Comparison of ENCODE assay signal across 17 mouse cellular contexts in the genomic region with DNA sequence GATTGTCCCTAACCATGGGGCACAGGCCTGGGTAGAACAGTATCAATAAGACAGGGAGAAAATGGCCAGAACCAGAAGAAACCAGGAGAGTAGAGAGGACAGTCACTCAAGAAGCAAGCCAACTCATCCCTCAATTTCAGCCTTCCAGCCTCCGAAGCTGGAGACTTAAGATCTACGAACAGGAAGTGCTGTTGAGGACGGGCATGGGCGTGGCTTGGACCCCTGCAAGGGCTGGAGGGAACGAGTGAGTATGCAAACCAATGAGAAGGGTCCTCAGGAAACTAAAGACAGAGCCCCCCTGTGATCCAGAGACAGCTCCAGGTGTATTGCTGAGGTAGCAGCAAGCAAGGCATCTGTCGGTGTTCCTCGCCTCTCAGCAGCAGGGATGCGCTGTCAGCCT. TPM values are rescaled to one million over a fixed set of nuclear protein-coding genes. Genes with fewer than 3 reads are reported as not detected.
DNase-seq lines count a peak whose midpoint lies in the region; ATAC-seq and TF ChIP-seq lines count a peak whose summit lies in the region.
"Had no signal": no experiment of that assay in that cellular context is flagged by ENCODE, and none has a peak within 500 bp of the region (broad histone marks: within the 10 kb centered on the region; RNA-seq: fewer than 3 reads in every experiment).

No protein-coding gene starts in this region.

- peaks cover 5% of the 10 kb centered on the region; the same call in 1 of the 2 replicates for H3K9me3 ChIP-seq in heart, embryonic 10.5 days
- H3K9me3 ChIP-seq in midbrain, embryonic 14.5 days (ENCODE audit: control insufficient read depth, low read length), result no peaks in the 10 kb centered on the region
- no peaks in the 10 kb centered on the region for H3K9me3 ChIP-seq in midbrain, embryonic 15.5 days
- H3K9me3 ChIP-seq in embryonic facial prominence, embryonic 10.5 days, result peaks cover 5% of the 10 kb centered on the region; the same call in 1 of the 2 replicates
- no peaks in the 10 kb centered on the region for H3K9me3 ChIP-seq in forebrain, embryonic 15.5 days

- H3K36me3 ChIP-seq in heart, embryonic 10.5 days, result no peaks in the 10 kb centered on the region
- H3K36me3 ChIP-seq in midbrain, embryonic 14.5 days (ENCODE audit: control insufficient read depth, insufficient read depth, low read length), result no peaks in the 10 kb centered on the region
- no peaks in the 10 kb centered on the region for H3K36me3 ChIP-seq in midbrain, embryonic 15.5 days (replicated peaks)
- H3K36me3 ChIP-seq in embryonic facial prominence, embryonic 10.5 days (replicated peaks), result no peaks in the 10 kb centered on the region
- no peaks in the 10 kb centered on the region for H3K36me3 ChIP-seq in forebrain, embryonic 15.5 days
- H3K36me3 ChIP-seq: hindbrain, embryonic 12.5 days had no signal

- ATAC-seq in midbrain, embryonic 14.5 days (ENCODE audit: low FRiP score, low TSS enrichment), result no peak
- ATAC-seq in midbrain, embryonic 15.5 days (replicated peaks), result no peak
- no peak for ATAC-seq in forebrain, embryonic 15.5 days (replicated peaks)
- ATAC-seq in frontal cortex, adult (ENCODE audit: low TSS enrichment), result no peak
- ATAC-seq: intestine, postnatal 0 days had no signal

- DNase-seq in heart, embryonic 10.5 days (ENCODE audit: low spot score), result no peak
- DNase-seq in heart, postnatal 14 days, result no peak
- DNase-seq in midbrain, embryonic 14.5 days, result peak; percentile 18
- DNase-seq in embryonic facial prominence, embryonic 10.5 days (ENCODE audit: low spot score), result no peak
- DNase-seq in left cerebral cortex, adult 2 months (ENCODE audit: extremely low spot score in 1 of 2, low spot score in 2 of 2), result no peak
- DNase-seq: cerebellum, adult 9-10 months; gastrocnemius, postnatal 36 days; right cerebral cortex, postnatal 4 days had no signal

- no peak overlapping the region for H3K4me2 ChIP-seq in midbrain, embryonic 14.5 days (ENCODE audit: low read length)
- no peak overlapping the region for H3K4me2 ChIP-seq in midbrain, embryonic 15.5 days
- no peak overlapping the region for H3K4me2 ChIP-seq in forebrain, embryonic 15.5 days (replicated peaks)
- H3K4me2 ChIP-seq: hindbrain, embryonic 12.5 days had no signal

- H3K27me3 ChIP-seq in heart, embryonic 10.5 days (ENCODE audit: insufficient read depth, poor library complexity, severe bottlenecking), result no peaks in the 10 kb centered on the region
- H3K27me3 ChIP-seq in midbrain, embryonic 14.5 days (ENCODE audit: control insufficient read depth, insufficient read depth, low read length), result no peaks in the 10 kb centered on the region
- no peaks in the 10 kb centered on the region for H3K27me3 ChIP-seq in midbrain, embryonic 15.5 days (replicated peaks)
- peaks cover 14% of the 10 kb centered on the region; the same call in 1 of the 2 replicates for H3K27me3 ChIP-seq in embryonic facial prominence, embryonic 10.5 days (replicated peaks; ENCODE audit: low read depth, poor library complexity, severe bottlenecking)
- no peaks in the 10 kb centered on the region for H3K27me3 ChIP-seq in forebrain, embryonic 15.5 days
- H3K27me3 ChIP-seq: hindbrain, embryonic 12.5 days had no signal

- no peak overlapping the region for H3K9ac ChIP-seq in midbrain, embryonic 14.5 days (replicated peaks; ENCODE audit: low read length)
- H3K9ac ChIP-seq in midbrain, embryonic 15.5 days, result no peak overlapping the region
- no peak overlapping the region for H3K9ac ChIP-seq in forebrain, embryonic 15.5 days (replicated peaks)
- H3K9ac ChIP-seq: hindbrain, embryonic 12.5 days had no signal

- intact Hi-C loops in heart, postnatal 14 days (cut with DNase I), result loop anchor here (5.0 kb wide), 1 partner anchor 47 kb away; no protein-coding TSS in a partner anchor
- intact Hi-C loops in left cerebral cortex, adult 2 months (cut with DNase I), result no loop called here

- 33% methylated on average over 8 of the region's 8 CpGs for WGBS in heart, embryonic 10.5 days
- WGBS in midbrain, embryonic 14.5 days, result 33% methylated on average over 8 of the region's 8 CpGs
- 23% methylated on average over 8 of the region's 8 CpGs for WGBS in midbrain, embryonic 15.5 days
- 13% methylated on average over 8 of the region's 8 CpGs for WGBS in embryonic facial prominence, embryonic 10.5 days
- WGBS in forebrain, embryonic 15.5 days, result 25% methylated on average over 8 of the region's 8 CpGs

- H3K4me3 ChIP-seq in heart, embryonic 10.5 days, result no peak overlapping the region
- no peak overlapping the region for H3K4me3 ChIP-seq in midbrain, embryonic 14.5 days (replicated peaks; ENCODE audit: low read depth, low read length)
- H3K4me3 ChIP-seq in midbrain, embryonic 15.5 days, result no peak overlapping the region
- no peak overlapping the region for H3K4me3 ChIP-seq in embryonic facial prominence, embryonic 10.5 days
- H3K4me3 ChIP-seq in forebrain, embryonic 15.5 days, result no peak overlapping the region
- no peak overlapping the region for H3K4me3 ChIP-seq in left cerebral cortex, adult 2 months
- H3K4me3 ChIP-seq: erythroblast, embryonic 14.5 days; hindbrain, embryonic 12.5 days; layer of hippocampus, adult 2 months had no signal

- peaks cover 45% of the 10 kb centered on the region for H3K4me1 ChIP-seq in heart, embryonic 10.5 days
- H3K4me1 ChIP-seq in midbrain, embryonic 14.5 days (ENCODE audit: control insufficient read depth, insufficient read depth, low read length), result 0 out of 2 replicates have a peak, but pooled peaks cover 7% of the 10 kb centered on the region
- peaks cover 10% of the 10 kb centered on the region; the same call in 1 of the 2 replicates for H3K4me1 ChIP-seq in midbrain, embryonic 15.5 days
- peaks cover 44% of the 10 kb centered on the region for H3K4me1 ChIP-seq in embryonic facial prominence, embryonic 10.5 days
- H3K4me1 ChIP-seq in forebrain, embryonic 15.5 days, result peaks cover 40% of the 10 kb centered on the region

- TF ChIP-seq CTCF in left cerebral cortex, adult 2 months (IDR thresholded peaks at IDR 0.05), result no peak

- peak overlapping the region; percentile 79 for H3K27ac ChIP-seq in heart, embryonic 10.5 days
- H3K27ac ChIP-seq in midbrain, embryonic 14.5 days (replicated peaks; ENCODE audit: low read depth, low read length), result no peak overlapping the region
- H3K27ac ChIP-seq in midbrain, embryonic 15.5 days, result no peak overlapping the region
- H3K27ac ChIP-seq in embryonic facial prominence, embryonic 10.5 days (replicated peaks), result peak overlapping the region; percentile 84
- peak overlapping the region; percentile 92 for H3K27ac ChIP-seq in forebrain, embryonic 15.5 days (replicated peaks)
- H3K27ac ChIP-seq in left cerebral cortex, adult 2 months, result no peak overlapping the region
- H3K27ac ChIP-seq: hindbrain, embryonic 12.5 days; kidney, postnatal 0 days had no signal

RNA-seq across cellular contexts. Expression of a gene that starts 12.3 kb away (rescaled TPM):
- 11.8 and 14.6 TPM in 2 replicates for polyA plus RNA-seq in heart, embryonic 10.5 days (2016; fragmentation: Nextera tagmentation; extraction: Ambion mirVana)
- 1 to 10 TPM; 4.1 to 4.6 TPM for total RNA-seq in heart, postnatal 14 days (2021)
- 7.9 and 9.8 TPM in 2 replicates for polyA plus RNA-seq in midbrain, embryonic 14.5 days (2014; fragmentation: Nextera tagmentation; extraction: Ambion mirVana)
- 9.3 and 10.3 TPM in 2 replicates for polyA plus RNA-seq in midbrain, embryonic 15.5 days (2015; fragmentation: Nextera tagmentation; extraction: Ambion mirVana)
- polyA plus RNA-seq in embryonic facial prominence, embryonic 10.5 days (2016; fragmentation: Nextera tagmentation; extraction: Ambion mirVana), result 13.1 and 24.6 TPM in 2 replicates
- polyA plus RNA-seq in forebrain, embryonic 15.5 days (2015; fragmentation: Nextera tagmentation; extraction: Ambion mirVana), result 22.4 and 23.4 TPM in 2 replicates
- 1 to 10 TPM; 6.2 to 8.1 TPM for total RNA-seq in left cerebral cortex, adult 2 months (2021)
- total RNA-seq: CH12.LX had no signal

Comparison
In these comparisons a context has a peak if more than half of its experiments do, and no peak if none do; other contexts are left out.
1. H3K27ac ChIP-seq: peak in heart, embryonic 10.5 days (single experiment), embryonic facial prominence, embryonic 10.5 days (single experiment) and forebrain, embryonic 15.5 days (single experiment); none in midbrain, embryonic 14.5 days (single experiment), midbrain, embryonic 15.5 days (single experiment) and left cerebral cortex, adult 2 months (single experiment).